Mouse (Mus musculus) heart, adult 11 months (tissue): ENCODE measurements at regions not wholly inside any gene's neighbourhood (a gene's known extent, or its start where the extent isn't known, plus 50 kb on each side); places are given as distances from the start of the nearest gene placed in this dataset.
"Not testable (repeated sequence)": the region's sequence is repeated elsewhere in the genome, so short reads cannot be mapped to it uniquely, and the experiment has no call there.

Experiments used
- DNase-seq: peaks from one replicate; pipeline ENCODE4 v3.0.0; 2022

DNA sequence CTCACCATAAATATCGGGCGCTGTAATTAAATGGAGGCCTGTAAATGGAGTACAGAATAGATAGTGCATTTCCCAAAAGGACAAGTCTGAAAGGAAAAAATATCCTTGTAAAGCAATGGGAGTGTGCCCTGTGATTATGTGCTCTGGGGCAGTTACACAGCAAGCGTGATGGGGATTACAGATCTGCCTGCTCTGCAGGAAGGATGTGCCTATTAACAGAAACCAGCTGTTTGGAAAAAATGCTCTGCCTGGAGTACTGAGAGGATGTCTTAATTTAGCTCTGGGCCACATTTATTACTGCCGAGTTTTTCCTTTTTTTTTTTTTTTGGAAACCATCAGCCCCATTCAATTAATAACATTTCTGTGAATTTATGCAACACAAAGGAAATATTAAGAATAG lies 344.9 kb upstream of the Tpk1 start:
- DNase-seq = peak; percentile 88

DNA sequence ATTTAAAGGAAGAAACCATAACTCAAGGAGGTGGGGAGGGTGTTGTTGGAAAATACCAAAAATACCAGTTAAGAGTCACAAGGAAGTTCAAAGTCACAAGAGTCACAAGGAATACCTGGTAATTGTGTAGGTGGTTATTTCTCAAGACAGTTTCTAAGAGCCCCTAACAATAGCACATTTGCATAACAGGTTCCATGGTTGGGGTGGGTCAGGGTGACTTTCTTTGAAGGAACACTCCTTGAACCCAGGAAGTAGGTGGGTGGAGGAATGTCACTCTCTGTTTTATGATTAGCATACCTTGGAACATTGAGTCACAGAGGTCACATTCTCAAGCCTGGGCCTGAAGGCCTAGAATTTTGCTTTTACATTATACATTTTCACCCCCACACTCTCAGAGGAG lies 341.1 kb upstream of the Tpk1 start:
- DNase-seq = not testable (repeated sequence)
